Mouse (Mus musculus): ENCODE measurements around the gene Ddah1. TPM values are rescaled to one million over a fixed set of nuclear protein-coding genes. Genes with fewer than 3 reads are reported as not detected.

The Ddah1 gene
- polyA plus RNA-seq (2014; fragmentation: Nextera tagmentation; extraction: Ambion mirVana): 30.1 and 35.1 TPM in 2 replicates

- Histone ChIP-seq H3K36me3 (ENCODE audit: insufficient read depth) (no peaks in the 10 kb centered on the region), H3K9me3 (ENCODE audit: low read depth, low read length) (no peaks in the 10 kb centered on the region), H3K4me1 (ENCODE audit: insufficient read depth) (peaks cover 6% of the 10 kb centered on the region), H3K27ac (ENCODE audit: low read depth) (peak within 1 kb of the TSS; percentile 42; the same call in 1 of the 2 replicates), H3K9ac (peak within 1 kb of the TSS; percentile 75), H3K4me3 (ENCODE audit: low read depth, low read length) (peak within 1 kb of the TSS; percentile 59), H3K4me2 (peak within 1 kb of the TSS; percentile 100), H3K27me3 (ENCODE audit: insufficient read depth, low read length) (peaks cover 17% of the 10 kb centered on the region)
- under 1% methylated on average over 96 of the region's 97 CpGs for WGBS
- no peak for TF ChIP-seq CTCF (IDR thresholded peaks at IDR 0.05; ENCODE audit: low read depth)
- DNase-seq (peak; percentile 87), ATAC-seq (ENCODE audit: insufficient read depth) (peak; percentile 88)
Measured at GRCm38 (mm10) chr3:145758561-145759378, at the start of gene Ddah1. Gene Ddah1 (plus strand): TSS chr3:145758675.

- 70% methylated on average over 7 of the region's 7 CpGs for WGBS
- H3K4me1 ChIP-seq (ENCODE audit: insufficient read depth): no peaks in the 10 kb centered on the region
- H3K36me3 ChIP-seq (ENCODE audit: insufficient read depth): no peaks in the 10 kb centered on the region
- H3K4me3 ChIP-seq (ENCODE audit: low read depth, low read length): no peak overlapping the region
- TF ChIP-seq CTCF (IDR thresholded peaks at IDR 0.05; ENCODE audit: low read depth): no peak
- no peaks in the 10 kb centered on the region for H3K27me3 ChIP-seq (ENCODE audit: insufficient read depth, low read length)
- H3K9ac ChIP-seq: no peak overlapping the region
- no peak overlapping the region for H3K27ac ChIP-seq (ENCODE audit: low read depth)
- H3K9me3 ChIP-seq (ENCODE audit: low read depth, low read length): no peaks in the 10 kb centered on the region
- no peak for DNase-seq
- ATAC-seq (ENCODE audit: insufficient read depth): no peak
- H3K4me2 ChIP-seq: no peak overlapping the region
Measured at GRCm38 (mm10) chr3:145715923-145716322, 42.6 kb upstream of the Ddah1 start.

- ATAC-seq (ENCODE audit: insufficient read depth) (no peak), DNase-seq (no peak)
- Histone ChIP-seq H3K4me2 (no peak overlapping the region), H3K4me3 (ENCODE audit: low read depth, low read length) (no peak overlapping the region), H3K27ac (ENCODE audit: low read depth) (no peak overlapping the region), H3K36me3 (ENCODE audit: insufficient read depth) (no peaks in the 10 kb centered on the region), H3K4me1 (ENCODE audit: insufficient read depth) (no peaks in the 10 kb centered on the region), H3K27me3 (ENCODE audit: insufficient read depth, low read length) (no peaks in the 10 kb centered on the region), H3K9me3 (ENCODE audit: low read depth, low read length) (no peaks in the 10 kb centered on the region), H3K9ac (no peak overlapping the region)
- WGBS: 66% methylated on average over 4 of the region's 4 CpGs
- no peak for TF ChIP-seq CTCF (IDR thresholded peaks at IDR 0.05; ENCODE audit: low read depth)
Measured at GRCm38 (mm10) chr3:145719660-145720059, 38.8 kb upstream of the Ddah1 start.

DNA sequence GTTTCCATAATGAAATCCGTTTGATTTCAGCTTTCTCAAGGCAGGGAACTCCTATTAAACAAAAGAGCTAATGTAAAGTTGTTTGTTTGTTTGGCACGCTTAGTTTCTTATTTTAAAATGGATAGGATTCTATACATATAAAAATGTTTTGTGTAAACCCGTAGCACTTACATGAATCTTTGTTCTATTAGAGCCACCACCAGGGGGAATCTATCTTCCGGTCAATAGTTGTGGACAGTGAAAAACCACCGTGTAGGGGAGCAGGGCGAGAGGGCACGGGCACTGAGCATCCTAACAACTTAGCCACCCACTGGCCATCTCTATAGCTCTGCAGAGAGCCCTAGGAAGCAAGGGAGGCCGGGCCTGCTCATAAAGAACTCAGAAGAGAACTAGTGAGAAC, 33.4 kb upstream of the Ddah1 start:
- DNase-seq (peak; percentile 47), ATAC-seq (ENCODE audit: insufficient read depth) (no peak)
- WGBS: 64% methylated on average over 8 of the region's 8 CpGs
- H3K9ac ChIP-seq: no peak overlapping the region
- H3K27ac ChIP-seq (ENCODE audit: low read depth): no peak overlapping the region
- H3K9me3 ChIP-seq (ENCODE audit: low read depth, low read length): no peaks in the 10 kb centered on the region
- no peaks in the 10 kb centered on the region for H3K4me1 ChIP-seq (ENCODE audit: insufficient read depth)
- no peak overlapping the region for H3K4me2 ChIP-seq
- TF ChIP-seq CTCF (IDR thresholded peaks at IDR 0.05; ENCODE audit: low read depth): peak; percentile 32
- H3K27me3 ChIP-seq (ENCODE audit: insufficient read depth, low read length): no peaks in the 10 kb centered on the region
- H3K36me3 ChIP-seq (ENCODE audit: insufficient read depth): no peaks in the 10 kb centered on the region
- no peak overlapping the region for H3K4me3 ChIP-seq (ENCODE audit: low read depth, low read length)

DNA sequence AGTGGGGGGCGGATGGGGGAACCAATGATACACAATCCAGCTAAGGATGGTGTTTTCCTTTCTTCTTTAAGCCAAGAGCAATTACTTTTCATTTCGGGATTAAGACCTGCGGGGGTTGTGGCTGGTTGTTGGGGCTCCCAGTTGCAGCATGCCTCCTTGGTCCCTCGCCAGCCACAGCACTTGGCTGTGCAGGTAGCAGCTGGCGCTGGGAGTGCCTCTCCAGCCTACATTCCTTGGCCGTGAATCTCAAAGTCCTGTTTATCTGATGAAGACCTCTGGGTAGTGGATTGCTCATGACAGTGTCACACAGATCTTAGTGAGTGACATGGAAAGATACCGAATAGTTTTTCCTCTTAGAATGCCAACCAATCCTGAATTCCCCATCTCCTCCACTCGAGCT, 30.1 kb upstream of the Ddah1 start:
- TF ChIP-seq CTCF (IDR thresholded peaks at IDR 0.05; ENCODE audit: low read depth): no peak
- H3K9ac ChIP-seq: no peak overlapping the region
- no peak overlapping the region for H3K4me2 ChIP-seq
- ATAC-seq (ENCODE audit: insufficient read depth) (no peak), DNase-seq (no peak)
- no peaks in the 10 kb centered on the region for H3K9me3 ChIP-seq (ENCODE audit: low read depth, low read length)
- no peaks in the 10 kb centered on the region for H3K36me3 ChIP-seq (ENCODE audit: insufficient read depth)
- H3K27me3 ChIP-seq (ENCODE audit: insufficient read depth, low read length): no peaks in the 10 kb centered on the region
- H3K4me1 ChIP-seq (ENCODE audit: insufficient read depth): peaks cover 4% of the 10 kb centered on the region; the same call in 1 of the 2 replicates
- no peak overlapping the region for H3K4me3 ChIP-seq (ENCODE audit: low read depth, low read length)
- H3K27ac ChIP-seq (ENCODE audit: low read depth): no peak overlapping the region
- 56% methylated on average over 8 of the region's 8 CpGs for WGBS

DNA sequence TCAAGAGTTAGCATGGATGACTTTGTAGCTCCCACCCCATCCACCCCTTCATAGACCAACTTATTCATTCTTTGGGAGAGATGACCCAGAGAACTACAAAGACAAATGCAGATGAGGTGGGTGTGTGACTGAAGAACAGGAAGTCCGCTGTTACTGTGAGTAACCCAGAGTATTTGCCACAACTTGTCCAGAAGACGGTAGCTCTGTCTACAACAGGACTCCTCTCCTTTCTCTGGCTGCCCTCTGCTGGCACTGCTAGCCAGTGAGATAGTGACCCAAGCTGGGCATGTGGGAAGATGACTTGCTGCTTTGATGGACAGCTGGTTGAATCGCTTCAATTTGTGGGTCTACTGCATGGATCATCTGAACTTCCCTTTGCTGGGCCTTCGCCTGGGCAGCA, 28.9 kb upstream of the Ddah1 start:
- peaks cover 4% of the 10 kb centered on the region; the same call in 1 of the 2 replicates for H3K4me1 ChIP-seq (ENCODE audit: insufficient read depth)
- no peaks in the 10 kb centered on the region for H3K36me3 ChIP-seq (ENCODE audit: insufficient read depth)
- H3K27me3 ChIP-seq (ENCODE audit: insufficient read depth, low read length): no peaks in the 10 kb centered on the region
- DNase-seq (peak; percentile 62), ATAC-seq (ENCODE audit: insufficient read depth) (peak; percentile 48; the same call in 1 of the 2 replicates)
- no peak overlapping the region for H3K4me3 ChIP-seq (ENCODE audit: low read depth, low read length)
- no peaks in the 10 kb centered on the region for H3K9me3 ChIP-seq (ENCODE audit: low read depth, low read length)
- no peak overlapping the region for H3K27ac ChIP-seq (ENCODE audit: low read depth)
- 55% methylated on average over 4 of the region's 4 CpGs for WGBS
- TF ChIP-seq CTCF (IDR thresholded peaks at IDR 0.05; ENCODE audit: low read depth): peak; percentile 59
- no peak overlapping the region for H3K4me2 ChIP-seq
- no peak overlapping the region for H3K9ac ChIP-seq

GRCm38 (mm10) chr3:145730092-145730491, 28.4 kb upstream of the Ddah1 start:
- DNase-seq (peak; percentile 34), ATAC-seq (ENCODE audit: insufficient read depth) (no peak)
- Histone ChIP-seq H3K27ac (ENCODE audit: low read depth) (no peak overlapping the region), H3K4me1 (ENCODE audit: insufficient read depth) (peaks cover 4% of the 10 kb centered on the region; the same call in 1 of the 2 replicates), H3K9me3 (ENCODE audit: low read depth, low read length) (no peaks in the 10 kb centered on the region), H3K9ac (no peak overlapping the region), H3K36me3 (ENCODE audit: insufficient read depth) (no peaks in the 10 kb centered on the region), H3K4me3 (ENCODE audit: low read depth, low read length) (no peak overlapping the region), H3K4me2 (no peak overlapping the region), H3K27me3 (ENCODE audit: insufficient read depth, low read length) (no peaks in the 10 kb centered on the region)
- no peak for TF ChIP-seq CTCF (IDR thresholded peaks at IDR 0.05; ENCODE audit: low read depth)
- WGBS: 12% methylated on average over 3 of the region's 3 CpGs

Data from lung, embryonic 14.5 days (tissue).